Mouse (Mus musculus) adrenal gland, adult 18-20 months (tissue): ENCODE measurements around the gene Chchd6. TPM values are rescaled to one million over a fixed set of nuclear protein-coding genes. Genes with fewer than 3 reads are reported as not detected.

ENCODE experiments used
- DNase-seq, 2 experiments: peaks; one replicate each; pipeline ENCODE4 v3.0.0; 2021 to 2022; ENCODE audit warnings: low spot score in 2 of 2
- long read RNA-seq, 2 experiments: library from polyadenylated mRNA; stranded (forward); transcript quantifications; one replicate each; pipeline ENCODE4 v2.0.0; 2021
- total RNA-seq, 2 experiments: library from RNA; stranded (reverse); gene quantifications; 1 replicate in 1 of 2; 2 replicates in 1 of 2; pipeline ENCODE4 v1.2.3; 2021

The Chchd6 gene
- total RNA-seq, result 10 to 100 TPM; 30.3 to 51.6 TPM
- long read RNA-seq, experiment 1, transcript Chchd6-201 (8 exons, 1,121 nt), result major isoform, 25 of 25 reads
- long read RNA-seq, experiment 1, partial matches to known transcripts, result 0 of 25 reads
- long read RNA-seq, experiment 1, other reads (novel, unspliced or antisense), result 0 of 25 reads
- long read RNA-seq, experiment 2, transcript Chchd6-201 (8 exons, 1,121 nt), result major isoform, 53 of 62 reads
- long read RNA-seq, experiment 2, partial matches to known transcripts, result 5 of 62 reads
- long read RNA-seq, experiment 2, other reads (novel, unspliced or antisense), result 1 of 62 reads

GRCm38 (mm10) chr6:89595018-89595776 is at the start of gene Chchd6:
TSS of gene Chchd6 (minus strand) at chr6:89595652.
- peak; percentile 92 to 93 for DNase-seq

DNA sequence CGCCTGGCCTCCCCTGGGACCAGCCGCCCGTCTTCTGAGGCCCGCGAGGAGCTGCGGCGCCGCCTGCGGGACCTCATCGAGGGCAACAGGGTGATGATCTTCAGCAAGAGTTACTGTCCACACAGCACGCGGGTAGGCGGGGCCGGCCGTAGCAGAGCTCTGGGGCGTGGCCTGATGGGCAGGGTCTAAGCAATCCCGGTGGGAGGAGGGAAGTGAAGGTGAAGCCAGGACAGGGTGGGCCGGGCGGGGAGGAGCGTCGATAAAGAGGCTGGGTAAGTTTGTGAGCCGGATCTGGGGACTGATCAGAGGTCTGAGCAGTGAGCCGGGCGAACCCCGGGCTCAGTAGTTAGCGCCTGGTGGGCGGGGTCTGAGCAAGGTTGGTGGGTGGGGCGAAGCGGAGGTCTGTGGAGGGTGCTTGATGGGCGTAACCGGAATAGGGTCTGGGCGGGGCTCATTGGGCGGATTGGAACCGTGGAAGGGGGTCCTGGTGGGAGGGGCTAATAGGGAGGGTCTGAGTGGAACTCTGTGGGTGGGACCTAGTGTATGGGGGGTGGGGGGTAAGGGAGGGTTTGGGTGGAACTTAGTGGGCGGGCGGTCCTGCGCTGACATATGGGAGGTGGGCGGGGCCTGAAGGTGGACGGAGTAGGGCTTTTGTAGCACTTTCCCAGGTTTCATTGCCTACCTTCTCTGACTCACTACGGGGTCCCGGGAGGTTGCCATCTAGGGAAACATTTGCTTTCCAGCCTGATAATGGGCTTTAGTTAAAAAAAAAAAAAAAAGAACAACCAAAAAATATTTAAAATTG is 49.0 kb upstream of the Chchd6 start:
- peak; percentile 87 to 90 for DNase-seq

DNA sequence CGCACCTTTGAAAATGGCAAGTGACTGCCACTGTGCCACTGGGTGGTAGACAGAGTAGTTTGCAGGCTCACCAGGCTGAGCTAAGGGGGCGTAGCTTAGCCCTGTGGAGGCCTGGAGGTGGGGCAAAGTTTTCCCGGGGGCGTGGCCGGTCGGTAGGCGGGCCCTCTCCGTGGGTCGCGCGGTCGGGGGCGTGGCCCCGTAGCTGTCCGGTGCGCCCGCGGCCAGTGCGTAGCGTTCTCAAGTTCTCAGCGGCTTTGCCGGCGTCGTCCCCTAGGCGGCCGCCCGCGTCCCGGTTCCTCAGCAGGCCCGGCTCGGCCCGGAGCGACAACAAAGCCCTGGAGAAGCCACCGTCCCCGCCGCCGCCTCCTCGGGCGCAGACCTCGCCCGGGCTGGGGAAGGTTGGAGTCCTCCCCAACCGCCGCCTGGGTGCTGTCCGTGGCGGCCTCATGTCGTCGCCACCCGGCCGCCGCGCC is 48.4 kb upstream of the Chchd6 start, which contains the start of gene Txnrd3:
Gene Txnrd3 (plus strand): TSS at position 191 of the 473 bp plus-strand sequence.
- DNase-seq, result peak; percentile 95 to 96

DNA sequence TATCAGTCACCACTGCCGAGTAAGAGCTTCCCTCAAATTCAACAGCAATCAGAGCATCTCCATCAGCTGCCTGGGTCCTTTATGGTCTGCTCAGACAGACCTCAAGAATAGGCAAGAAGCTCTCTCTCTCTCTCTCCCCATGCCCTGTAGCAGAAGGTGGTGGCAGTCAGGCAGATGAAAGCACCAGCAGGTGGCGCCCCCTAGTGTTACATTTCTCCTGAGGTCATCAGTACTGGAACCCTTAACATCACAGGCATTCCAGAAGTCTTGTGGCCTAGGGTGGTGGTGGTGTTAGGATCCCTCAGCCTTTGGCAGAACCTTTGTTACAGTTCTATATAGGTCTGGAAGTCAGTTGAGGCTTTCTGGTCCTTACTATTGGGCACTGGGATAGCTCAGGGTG is 43.6 kb upstream of the Chchd6 start:
- DNase-seq, result peak in 1 of 2 experiments; percentile 28

DNA sequence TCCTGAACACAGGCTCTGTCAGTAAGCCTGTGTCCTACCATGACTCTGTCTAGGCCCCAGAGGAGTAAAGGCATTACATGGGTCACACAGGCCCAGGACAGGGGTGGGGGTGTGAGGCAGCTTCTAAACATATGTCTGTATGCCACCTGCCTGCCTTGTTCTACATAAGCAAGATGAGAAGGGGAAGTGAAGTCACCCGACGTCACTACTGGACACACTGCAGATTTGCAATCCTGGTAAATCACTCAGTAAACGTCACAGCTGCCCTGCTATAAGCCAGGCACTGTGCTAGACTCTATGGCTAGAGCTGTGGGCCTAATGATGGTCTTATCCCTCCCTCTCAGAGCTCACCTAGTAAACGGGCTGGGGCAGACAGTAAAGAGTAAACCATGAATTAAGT is 42.5 kb upstream of the Chchd6 start:
- DNase-seq, result no peak

DNA sequence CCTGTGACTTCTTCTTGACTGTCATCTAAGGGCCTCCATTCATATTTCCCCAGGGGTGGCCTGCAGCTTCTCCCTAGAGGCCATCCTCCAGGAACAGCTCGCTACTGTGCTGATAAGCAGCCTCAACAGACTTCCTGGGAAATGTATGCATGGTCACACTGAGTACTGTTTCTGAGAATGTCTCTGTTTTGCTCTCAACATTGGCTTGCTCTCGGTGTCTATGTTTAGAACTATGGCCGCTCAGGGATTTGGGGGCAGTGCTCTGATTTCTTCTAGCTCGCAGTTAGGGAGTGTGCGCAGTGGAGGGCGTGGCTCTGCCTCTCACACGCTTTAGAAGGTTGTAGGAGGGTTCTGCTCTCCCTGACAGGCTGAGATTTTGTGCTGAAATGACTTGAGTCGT is 38.9 kb upstream of the Chchd6 start:
- no peak for DNase-seq

DNA sequence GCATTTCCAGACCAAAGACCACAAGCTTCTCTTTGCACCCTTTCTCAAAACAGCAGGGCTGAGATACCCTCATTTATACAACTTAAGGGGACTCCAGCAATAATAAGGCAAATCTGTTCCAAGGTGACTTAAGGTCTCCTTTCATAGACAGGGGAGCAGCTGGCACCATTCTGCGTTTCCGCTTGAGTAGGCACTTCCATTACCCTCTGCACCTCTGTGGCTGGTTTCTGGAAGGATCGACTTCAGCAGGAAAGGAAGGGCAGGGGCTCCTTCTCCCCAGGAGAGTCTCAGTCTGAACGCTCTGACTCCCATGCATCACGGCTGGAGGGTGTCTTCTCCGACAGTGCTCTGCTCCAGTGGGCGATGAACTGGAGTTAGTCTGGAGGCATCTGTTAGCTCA is 37.7 kb upstream of the Chchd6 start:
- DNase-seq, result no peak

DNA sequence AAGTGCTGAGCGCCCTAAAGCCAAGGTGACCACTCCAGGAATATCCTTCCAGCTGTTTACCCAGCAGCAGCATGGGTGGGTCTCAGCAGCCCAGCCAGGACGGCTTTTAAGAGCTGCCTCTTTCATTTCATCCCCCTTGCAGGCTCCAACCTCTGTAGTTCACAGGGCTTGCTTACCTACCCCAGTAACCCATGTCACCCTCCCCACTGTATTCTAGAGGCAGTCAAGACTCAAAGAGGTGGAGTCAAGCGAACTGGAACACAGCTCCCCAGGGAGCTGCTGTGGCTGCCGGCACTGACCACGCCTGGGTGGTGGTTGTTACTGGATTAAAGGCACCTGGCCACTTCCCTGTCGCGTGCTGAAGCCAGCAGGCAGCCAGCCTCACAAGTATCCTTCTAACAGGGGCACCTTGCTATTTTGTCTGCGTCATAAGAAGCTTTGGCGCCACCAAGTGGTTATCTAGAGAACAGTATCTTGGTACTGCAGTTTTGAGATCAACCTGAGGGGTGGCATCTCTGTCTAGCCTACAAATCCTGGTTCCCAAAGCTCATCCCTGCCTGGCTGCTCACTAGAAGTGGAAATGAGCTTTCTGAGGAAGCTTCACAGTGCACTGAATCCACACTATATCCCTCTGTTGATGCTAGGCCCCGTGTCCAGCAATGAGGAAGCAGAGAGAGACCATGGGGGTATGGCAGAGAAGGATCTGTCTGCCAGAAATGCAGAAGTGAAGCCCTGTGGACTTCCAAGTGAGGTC is 36.5 kb upstream of the Chchd6 start:
- DNase-seq, result peak; percentile 63 to 73

DNA sequence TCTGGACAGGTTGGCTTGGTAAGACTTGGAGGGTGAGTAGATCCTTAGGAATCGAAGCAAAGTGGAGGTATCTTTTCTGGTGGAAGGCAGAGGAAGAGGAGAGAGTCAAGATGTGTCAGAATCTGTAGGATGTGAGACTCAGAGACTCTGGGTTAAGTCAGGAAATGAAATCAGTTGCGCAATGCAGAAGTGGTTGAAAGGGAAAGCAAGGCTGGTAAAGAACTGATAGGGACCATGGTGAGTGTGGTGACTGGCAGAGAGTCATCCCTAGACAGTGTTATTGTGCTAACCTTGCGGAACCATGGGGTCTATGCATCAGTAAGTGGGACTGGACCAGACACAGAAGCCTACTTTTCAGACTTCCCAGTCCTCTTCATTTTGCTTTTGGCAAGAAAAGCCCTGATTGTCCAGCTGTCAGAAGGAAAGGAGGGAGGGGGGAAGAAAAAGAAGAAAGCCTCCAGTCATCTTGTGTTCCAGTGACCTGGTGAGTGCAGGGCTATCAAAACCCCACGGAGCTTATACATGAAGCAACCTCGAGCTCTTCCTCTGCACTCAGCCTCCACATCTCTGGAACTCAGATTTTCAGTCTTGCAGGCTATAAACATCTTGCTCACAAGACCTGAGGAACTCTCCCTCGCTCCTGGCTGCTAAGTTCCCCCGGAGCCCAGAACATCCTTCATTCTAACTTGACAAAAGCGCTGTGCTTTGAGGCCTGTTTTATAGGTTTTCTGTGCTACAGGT is 32.8 kb upstream of the Chchd6 start:
- DNase-seq, result no peak

DNA sequence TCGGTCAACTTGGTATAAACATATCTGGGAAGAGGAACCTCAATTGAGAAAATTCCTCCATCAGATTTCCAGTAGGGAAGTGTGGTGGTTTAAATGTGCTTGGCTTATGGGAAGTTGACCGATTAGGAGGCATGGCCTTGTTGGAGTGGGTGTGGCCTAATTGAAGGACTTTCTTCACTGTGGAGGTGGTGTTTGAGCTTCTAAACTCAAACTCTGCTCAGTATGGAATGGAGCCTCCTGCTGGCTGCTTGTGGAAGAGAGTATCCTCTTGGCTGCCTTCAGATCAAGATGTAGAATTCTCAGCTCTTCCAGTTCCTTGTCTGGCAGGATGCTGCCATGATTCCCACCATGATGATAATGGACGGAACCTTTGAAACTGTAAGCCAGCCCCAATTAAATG is 27.2 kb upstream of the Chchd6 start:
- DNase-seq, result no peak

DNA sequence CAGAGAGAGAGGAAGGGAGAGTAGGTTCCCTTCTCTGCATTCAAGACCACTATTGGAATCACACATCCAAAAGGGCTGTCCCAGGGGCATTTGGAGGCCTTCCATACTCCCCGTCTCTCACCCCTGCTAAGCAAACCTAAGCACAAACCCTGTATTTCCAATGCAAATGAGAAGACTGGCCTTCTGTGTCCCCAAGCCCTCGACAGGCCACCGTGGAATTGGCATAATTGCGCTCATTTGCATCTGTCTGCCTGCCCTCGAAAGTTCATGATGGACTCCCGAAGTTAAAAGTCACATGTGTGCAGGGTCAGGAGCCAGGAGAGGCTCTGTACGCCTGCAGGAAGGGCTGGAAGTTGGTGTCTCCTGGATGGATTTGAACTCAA is 19.9 kb upstream of the Chchd6 start:
- no peak for DNase-seq

- no peak for DNase-seq
Measured at GRCm38 (mm10) chr6:89614596-89615372, 19.3 kb upstream of the Chchd6 start.

DNA sequence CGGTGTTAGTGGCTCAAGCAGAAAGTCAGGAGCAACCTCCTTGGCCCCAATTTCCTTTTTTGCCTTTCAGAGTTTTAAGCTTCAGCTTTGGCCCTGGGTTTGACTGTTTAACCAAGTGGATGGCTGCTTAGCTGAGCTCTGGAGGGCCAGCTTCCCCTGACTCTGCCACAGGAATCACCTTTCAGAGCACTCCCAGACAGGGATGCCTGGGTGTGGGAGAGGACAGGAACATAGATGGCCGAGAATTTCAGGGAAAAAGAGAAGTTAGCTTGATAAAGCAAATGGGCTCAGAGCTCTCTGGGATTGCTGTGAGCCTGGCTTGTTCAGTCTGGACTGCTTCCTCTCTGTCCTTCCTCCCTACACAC is 18.6 kb upstream of the Chchd6 start:
- no peak for DNase-seq

- DNase-seq, result no peak
Measured at GRCm38 (mm10) chr6:89613336-89614106, 18.1 kb upstream of the Chchd6 start.

DNA sequence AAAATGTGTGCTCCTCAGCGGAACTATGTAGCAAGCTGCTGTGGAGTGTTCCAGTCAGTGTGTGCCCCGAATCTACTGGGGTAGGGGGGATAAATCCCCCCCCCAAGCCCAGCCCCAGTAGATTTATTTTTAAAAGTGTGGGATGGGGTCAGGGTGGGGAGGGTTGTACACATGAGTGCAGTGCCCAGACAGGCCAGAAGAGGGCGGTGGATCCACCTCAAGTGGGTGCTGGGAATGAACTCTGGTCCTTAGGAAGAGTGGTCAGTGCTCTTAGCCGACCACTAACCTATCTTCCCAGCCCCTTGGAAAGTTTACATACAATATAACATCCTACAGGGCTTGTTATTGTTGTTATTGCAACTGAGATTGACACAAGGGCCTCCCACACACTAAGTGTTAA is 12.5 kb upstream of the Chchd6 start:
- no peak for DNase-seq

- peak in 1 of 2 experiments; percentile 22 for DNase-seq
Measured at GRCm38 (mm10) chr6:89606096-89606495, 10.6 kb upstream of the Chchd6 start.

DNA sequence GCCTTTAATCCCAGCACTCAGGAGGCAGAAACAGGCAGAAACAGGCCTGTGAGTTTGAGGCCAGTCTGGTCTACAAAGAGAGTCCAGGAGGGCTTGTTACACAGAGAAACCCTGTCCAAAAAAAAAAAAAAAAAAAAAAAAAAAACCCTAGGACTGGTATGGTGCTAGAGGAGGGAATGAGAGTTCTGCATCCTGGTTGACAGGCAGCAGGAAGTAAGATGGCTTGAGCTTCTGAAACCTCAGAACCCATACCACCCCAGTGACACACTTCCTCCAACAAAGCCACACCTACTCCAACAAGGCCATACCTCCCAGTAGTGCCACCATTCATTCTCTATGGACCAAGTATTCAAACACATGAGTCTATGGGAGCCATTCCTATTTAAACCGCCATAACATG is 1.1 kb upstream of the Chchd6 start:
- DNase-seq, result no peak

GRCm38 (mm10) chr6:89595777-89596146 is 310 bp upstream of the Chchd6 start:
- DNase-seq, result no peak

DNA sequence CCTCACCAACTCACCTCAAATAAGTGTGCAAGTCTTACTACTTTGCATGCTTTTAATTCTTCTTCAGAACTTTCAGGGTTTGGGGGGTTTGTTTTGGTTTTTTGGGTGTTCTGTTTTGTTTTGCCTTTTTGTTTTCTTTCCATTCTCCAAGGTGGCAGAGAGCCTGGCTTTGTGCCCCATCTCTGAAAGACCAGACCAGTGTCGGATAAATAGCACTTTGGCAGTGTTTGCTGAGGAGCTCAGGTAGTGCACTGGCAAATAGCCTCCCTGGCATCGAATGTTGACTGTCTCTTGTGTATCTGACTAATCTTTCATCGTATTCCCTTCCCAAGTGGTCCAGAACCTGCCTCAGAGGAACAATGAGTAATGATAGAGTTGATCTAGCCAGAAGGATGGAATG is 3.4 kb downstream of the Chchd6 start:
- DNase-seq, result no peak
